Mouse (Mus musculus) CH12F3 (cell line): Measurements from ENCODE around the gene Zc3hav1l.

ENCODE experiments used
- in situ Hi-C: fragments of 300-500 bp; cut with MboI; formaldehyde crosslinking; loops from 2 replicates; pipeline ENCODE4 v1.14.3; 2020; ENCODE audit warnings: low sequenced_read_pairs

Zc3hav1l gene

DNA sequence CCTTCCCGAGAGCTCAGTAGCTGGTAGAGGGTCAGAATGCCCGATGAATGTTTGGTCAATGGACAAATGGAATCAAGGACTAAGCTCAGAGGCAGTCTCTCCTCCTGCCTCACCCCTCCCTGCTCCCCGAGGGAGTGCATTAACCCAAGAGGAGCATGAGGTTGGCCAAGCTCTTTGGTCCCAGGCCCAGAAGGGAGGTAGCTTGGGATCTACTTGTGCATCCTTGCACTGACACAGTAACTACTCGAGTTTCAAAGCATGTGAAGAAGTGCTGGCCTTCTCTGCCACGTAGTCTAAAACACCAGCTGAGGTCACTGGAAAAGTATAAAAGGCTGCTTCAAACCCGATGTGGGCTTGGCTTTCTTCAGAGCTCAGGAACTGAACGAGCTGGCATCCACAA is 34.6 kb downstream of the Zc3hav1l start:
- in situ Hi-C loops, result no loop called here

DNA sequence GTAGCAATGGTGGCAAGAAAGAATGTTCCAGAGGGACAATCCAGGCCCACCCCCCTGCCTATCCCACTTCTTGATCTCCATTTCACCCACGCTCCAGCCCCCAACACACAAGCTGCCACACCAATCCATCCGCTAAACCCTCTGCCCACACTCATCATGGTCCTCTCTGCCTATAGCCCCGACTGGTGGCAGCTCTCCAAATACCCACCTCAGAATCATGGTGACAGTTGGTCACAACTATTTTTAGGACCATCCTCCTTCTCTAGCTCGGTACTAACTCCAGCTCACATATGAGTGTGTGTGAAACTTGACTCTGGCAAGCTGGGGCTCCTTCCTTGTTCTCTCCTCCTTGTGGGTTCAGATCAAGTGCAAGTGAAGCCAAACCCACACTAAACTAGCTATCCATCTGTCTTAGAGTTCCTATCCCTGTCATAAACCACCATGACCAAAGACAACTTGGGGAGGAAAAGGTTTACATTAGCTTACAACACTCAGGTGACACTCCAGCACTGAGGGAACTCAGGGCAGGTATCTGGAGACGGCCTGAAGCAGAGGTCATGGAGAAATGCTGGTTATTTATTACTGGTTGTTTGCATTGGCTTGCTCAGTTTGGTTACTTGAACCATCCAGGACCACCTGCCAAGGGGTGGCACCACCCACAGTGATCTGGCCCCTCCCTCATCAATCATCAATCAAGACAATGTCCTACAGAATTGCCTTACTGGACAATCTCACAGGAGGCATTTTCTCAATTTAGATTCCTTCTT is 35.5 kb downstream of the Zc3hav1l start:
- in situ Hi-C loops, result no loop called here

DNA sequence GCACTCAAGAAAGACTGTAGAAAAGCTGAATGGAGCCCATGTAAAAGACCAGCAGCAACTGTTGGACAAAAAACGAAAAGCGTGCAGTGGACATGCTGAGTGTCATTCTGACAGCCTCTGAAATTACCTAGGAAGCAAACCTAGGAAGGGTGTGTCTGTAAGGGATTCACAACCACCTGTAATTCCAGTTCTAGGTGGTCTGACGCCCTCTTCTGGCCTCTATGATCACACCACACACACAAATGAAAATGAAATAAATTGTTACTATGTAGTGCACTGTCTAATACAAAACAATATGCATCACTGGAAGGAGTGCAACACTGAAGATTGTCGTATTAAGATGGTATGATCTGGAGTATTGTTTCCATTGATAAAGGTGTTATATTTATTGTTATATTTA is 37.2 kb downstream of the Zc3hav1l start:
- in situ Hi-C loops, result no loop called here

DNA sequence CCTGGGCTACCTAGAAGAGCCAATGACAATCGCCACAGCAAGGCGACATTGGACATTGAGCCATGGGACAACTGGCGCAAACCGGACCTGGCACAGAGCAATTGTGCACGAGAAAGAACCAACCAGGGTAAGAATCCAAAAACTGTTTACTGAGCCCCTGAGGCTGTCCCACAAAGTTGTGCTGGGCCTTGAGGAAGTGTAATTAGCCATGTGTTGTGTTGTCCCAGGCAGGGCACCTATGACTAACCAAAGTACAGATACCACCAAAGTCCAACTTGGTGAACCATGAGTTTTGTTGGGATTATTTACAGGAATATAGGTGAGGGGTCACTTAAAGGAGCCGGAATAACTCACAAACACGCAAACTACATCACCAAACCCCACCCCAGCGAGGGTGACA is 41.6 kb downstream of the Zc3hav1l start:
- in situ Hi-C loops, result no loop called here

DNA sequence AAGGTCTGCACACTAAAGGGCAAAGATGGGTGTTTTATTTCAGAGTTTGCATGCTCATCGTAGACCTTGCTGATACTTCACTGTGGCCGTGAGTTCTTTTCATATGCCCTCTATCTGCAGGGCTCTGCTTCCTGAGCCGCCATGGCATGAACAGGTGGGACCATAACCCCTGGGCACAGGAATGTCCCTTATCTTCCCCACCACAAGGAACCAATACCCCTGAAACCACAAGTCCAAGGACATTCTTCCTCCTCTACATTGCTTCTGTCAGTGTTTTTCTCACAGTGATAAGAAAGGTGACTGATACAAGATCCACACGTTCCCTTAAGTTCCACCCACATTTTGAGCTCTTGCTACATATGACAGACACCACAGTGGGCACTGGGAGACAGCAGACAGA is 42.3 kb downstream of the Zc3hav1l start:
- in situ Hi-C loops, result no loop called here

DNA sequence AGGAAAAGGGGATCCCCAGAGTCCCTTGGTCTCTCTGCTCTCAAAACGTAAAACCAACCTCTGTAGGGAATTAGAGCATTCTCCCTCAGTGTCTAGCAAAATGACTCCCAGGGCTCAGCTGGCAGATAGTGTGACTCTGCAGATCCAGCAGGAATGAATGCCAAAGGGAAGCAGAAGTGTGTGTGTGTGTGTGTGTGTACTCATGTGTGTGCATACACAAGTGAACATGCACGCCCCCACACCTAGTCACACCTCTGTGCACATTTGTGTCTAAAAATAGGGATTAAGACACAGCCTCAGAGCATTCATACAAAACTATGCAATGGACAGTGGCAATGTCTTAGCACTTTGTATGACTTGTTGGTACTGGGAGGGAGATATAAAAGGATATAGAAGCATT is 43.3 kb downstream of the Zc3hav1l start:
- in situ Hi-C loops, result no loop called here

DNA sequence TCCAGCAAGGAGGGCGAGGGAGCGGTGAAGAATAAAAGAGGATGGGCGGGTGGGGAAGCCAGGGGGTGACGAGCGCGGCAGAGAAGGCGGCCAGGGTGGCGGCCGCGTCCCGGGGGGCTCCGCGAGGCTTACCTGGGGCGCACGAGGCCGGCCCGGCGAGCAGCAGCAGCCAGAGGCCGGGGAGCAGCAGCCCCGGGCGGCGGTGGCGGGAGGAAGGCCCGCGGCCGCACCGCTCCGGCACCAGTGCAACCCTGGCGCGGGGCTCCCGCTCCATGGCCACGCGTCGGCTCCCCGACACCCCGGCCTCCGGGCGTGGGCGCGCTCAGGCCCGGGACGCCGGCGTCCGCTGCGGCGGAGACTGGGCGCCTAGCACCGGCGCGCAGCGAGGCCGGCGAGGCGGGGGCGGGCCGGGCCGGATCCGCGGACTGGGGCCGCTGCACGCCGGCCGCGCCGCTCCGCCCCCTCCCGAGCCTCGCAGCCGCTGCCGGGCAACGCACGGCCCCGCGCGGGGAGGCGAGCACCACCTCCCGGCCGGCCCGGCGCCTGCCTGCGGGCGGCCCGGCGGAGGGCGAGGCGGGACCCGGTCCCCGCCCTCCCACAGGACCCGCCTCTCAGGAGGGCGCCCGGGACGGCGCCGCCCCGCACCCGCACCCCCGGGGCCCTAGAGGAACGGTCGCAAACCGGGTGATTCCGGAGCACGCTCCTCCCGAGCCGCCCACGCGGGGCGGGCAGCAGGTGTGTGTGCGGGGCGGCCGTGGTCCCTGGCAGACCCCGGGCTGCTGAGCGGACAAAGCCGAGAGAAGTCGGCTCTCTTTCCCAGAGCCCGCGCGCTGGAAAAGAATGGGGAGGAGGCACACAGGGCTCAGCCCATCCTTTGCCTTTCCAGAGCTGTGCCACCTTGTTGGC is 45.1 kb downstream of the Zc3hav1l start, which contains the start of gene D630045J12Rik:
TSS of gene D630045J12Rik (minus strand) at position 274 of the 906 bp plus-strand sequence.
- in situ Hi-C loops, result no loop called here

DNA sequence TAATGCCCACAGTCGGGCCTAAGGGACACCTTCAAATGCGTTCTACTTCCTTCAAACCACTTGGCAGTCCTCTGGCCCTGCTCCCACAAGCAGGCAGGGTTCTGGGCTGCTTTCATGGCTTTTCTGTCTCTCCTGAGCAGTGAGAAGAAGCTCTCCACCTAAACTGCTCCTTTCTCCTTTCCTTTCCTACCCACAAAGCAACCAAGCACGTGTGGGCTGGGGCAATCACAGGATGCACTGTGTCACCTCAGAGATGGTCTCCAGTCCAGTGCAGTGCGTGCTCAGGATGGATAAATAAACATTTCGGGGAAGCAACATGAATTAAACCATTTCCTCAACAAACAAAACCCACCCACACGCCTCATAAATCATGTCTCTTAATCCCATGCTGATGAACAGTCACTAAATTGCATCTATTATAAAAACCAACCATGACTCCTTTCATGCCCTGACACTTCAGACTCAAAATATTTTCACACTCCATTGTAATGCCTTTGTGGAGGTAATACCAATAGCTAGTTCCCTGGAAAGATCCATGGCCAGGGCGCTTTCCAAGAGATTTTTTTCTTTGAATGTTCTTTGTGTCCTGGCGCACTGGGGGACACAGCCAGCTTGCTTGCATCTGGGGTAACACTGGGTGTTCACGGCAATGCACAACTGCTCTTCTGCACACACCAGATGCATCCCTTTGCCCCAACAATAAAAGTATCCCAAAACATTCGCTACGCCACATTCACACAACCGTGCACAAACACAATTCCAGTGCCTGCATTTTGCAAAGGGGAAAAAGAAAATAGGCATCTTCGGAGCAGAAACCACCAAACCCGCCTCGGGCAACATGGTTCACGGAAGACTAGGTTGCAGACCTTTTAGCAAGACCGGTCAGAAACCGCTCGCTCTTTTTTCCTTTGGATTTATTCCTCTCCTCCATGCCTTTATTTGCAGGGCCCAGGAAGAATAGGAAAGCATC is 46.0 kb downstream of the Zc3hav1l start:
- in situ Hi-C loops, result no loop called here

DNA sequence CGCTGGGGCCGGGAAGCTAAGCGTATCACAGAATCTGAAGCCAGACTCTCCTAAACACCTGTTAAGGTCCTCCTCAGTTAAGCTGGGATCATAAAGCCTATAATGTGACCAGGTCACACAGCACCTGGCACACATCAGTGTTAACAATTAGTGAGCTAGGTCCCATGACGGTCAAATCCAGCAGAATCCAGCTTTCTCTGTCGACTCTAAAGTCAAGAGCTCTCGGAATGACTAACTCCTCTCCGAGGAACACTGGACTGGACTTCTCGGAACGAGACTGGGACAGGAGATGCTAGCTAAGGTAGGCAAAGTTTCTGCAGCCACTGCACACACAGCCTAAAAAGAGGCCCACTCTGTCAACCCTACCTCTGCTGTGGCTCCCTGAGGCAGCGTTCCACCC is 46.9 kb downstream of the Zc3hav1l start:
- in situ Hi-C loops, result no loop called here

DNA sequence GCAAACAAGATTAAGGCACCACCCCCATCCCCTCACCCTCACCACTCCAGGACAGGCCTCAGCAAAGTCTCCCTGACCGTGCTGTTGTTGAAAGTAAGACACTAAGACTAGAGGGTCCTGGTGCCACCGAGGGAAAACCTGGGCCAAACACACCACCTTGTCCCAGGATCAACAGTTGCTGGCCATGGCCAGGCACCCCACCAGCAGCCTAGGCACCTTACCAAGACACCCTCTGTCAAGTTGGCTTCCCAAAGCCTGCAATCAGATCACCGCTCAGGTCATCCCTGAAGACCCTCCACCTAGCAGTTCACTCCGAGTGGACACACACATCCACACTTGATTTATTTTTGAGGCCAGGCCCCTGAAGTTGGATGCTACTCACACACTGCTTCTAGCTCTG is 47.6 kb downstream of the Zc3hav1l start:
- in situ Hi-C loops, result no loop called here

DNA sequence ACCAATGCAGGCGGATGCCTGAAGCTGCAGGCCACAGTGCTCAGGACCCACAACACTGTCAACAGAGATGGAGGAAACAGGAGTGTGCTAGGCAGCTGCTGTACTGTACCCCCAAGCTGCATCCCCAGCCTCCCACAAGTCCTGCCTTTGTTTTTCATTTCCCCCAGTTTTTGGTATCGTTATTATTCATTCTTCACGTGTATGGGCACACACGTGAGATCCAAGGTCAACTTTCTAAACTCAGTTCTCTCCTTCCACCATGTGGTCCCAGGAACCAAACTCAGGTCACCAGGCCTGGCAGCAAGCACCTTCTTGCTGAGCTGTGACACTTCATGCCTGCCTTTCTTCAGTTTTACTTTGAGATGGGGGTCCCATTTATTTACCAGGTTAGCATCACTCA is 51.7 kb downstream of the Zc3hav1l start:
- in situ Hi-C loops, result no loop called here

DNA sequence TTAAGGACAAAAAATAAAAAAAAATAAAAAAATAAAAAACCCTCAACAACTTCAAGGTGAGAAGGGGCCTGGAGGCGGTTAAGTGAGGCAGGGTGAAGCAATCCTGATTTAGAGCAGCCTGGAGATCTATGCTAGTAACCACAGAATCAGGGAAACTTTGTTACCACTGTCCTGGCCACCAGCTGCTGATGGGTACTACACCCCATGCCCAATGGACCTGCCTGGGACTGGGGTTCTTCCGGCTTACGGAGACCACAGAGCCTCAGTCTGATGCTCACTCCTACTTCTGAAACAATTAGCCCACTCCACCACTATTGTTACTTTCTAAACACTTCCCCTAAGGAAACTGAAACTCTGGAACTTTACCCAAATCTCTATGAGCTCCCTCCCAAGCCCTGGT is 54.3 kb downstream of the Zc3hav1l start:
- in situ Hi-C loops, result no loop called here

DNA sequence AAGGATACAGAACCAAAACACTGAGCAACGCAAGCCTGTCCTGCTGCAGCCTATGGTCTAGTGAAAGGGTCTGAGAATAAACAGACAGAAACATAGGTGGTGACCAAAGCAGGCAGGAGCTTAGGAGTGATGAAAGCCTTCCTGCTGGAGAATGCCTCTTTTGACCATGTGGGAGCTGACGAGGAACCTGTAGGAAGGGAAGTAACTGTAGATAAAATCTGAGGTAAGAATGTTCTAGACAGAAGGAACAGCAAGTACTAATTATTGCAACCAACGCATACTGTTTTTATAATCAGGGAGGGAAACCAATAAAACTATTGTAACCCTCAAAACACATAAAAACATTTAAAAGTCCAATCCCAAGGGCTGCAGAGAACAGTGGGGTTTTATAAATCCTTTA is 54.9 kb downstream of the Zc3hav1l start:
- in situ Hi-C loops, result no loop called here

DNA sequence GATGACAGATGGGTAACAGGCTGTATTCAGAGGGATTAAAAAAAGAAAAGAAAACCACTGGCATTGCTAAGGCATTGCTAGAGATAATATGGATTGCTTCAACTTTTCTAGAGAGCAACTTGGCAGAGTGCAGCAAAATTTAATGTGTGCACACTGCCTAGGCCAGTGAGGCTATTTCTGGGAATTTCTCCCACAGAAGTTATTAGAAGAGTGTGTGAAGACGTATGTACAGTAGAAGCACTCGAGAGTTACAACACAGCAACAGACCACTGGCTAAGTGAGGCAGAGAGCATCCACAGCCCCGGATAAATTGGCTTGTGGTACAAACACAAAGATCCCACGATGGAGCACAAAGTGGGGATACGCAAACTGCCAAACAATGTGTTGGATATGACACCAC is 56.2 kb downstream of the Zc3hav1l start:
- in situ Hi-C loops, result no loop called here

DNA sequence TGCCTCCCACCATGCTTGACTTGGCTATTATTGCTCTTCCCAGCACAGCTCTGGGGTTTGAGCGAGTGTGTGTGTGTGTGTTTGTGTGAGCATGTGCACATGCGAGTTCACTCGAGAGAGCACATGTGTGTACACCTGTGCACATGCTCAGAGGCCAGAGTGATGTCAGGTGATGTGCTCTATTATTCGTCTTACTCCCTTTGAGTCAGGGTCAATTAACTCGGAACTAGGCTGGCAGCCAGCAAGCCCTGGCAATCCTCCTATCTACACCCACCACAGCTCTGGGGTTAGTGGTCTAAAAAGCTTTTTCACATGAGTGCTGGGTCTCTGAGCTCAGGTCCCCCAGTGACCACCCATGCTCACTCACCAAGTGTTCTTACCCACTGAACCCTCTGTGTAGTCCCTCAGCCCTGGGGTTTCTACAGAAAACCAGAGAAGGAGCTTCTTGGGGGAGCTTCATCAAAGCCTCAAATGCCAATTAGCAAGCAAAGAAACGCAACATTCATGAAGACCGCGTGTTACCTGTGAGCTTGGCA is 56.7 kb downstream of the Zc3hav1l start:
- in situ Hi-C loops, result no loop called here

DNA sequence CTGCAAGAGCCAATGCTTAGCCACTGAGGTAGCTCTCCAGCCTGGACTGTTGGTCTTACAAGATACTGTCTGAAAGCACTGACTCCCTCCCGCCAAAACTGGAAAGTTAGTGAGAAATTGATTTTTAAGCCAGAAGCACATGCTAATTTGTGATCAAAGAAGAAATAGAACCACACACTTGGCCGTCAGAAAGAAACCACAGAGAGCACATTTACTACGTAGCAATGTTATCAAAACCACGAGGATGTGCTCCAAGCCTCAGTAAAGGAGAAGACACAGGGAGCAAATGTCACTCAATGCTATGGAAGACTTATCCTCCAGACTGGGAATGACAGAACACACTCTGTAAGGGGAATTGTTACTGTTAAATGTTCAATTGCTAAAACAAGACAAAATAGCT is 57.6 kb downstream of the Zc3hav1l start:
- in situ Hi-C loops, result no loop called here

DNA sequence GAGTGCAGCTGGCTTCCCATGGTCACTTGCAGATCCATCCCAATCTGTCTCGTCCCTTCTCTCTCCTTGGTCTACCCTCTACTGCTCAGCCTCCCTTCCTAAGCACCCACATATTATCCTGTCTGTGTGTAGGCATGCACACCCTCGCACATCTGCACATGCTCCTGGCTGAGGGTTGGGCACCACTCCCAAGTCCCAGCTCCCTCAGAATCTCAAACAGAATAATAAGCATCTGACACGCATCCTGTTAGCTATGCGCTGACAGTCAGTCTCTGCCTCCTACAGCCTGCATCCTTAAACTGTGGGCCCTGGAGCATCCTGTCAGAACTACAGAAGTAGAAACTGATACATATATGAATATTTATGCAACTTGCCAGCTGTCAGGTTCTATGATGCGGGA is 58.4 kb downstream of the Zc3hav1l start:
- in situ Hi-C loops, result no loop called here

DNA sequence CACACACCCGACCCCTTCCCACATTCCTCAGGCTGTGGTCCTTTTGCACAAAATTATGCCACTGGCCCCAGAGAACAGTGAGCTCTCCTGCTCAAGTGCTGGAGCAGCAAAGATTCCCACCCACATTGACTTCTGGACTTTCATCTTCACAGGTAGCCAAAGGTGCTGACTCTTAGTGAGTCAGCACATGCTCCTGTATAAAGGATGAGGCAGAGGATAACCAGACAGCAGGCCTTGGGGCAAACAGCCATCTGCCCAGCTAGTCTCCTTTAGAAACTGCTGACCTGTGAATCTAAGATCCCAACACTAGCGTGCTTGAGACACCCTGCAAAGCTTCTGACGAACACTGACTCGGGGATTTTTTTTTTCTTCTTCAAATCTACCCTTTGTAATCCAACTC is 60.7 kb downstream of the Zc3hav1l start:
- in situ Hi-C loops, result no loop called here
